Mouse (Mus musculus): ENCODE measurements at regions not wholly inside any gene's neighbourhood (a gene's known extent, or its start where the extent isn't known, plus 50 kb on each side); places are given as distances from the start of the nearest gene placed in this dataset. TPM values are rescaled to one million over a fixed set of nuclear protein-coding genes. Genes with fewer than 3 reads are reported as not detected.

- no peak overlapping the region for H3K9ac ChIP-seq
- H3K4me3 ChIP-seq (replicated peaks): no peak overlapping the region
- no peak overlapping the region for H3K4me2 ChIP-seq
- H3K9me3 ChIP-seq: no peaks in the 10 kb centered on the region
- no peaks in the 10 kb centered on the region for H3K36me3 ChIP-seq
- H3K4me1 ChIP-seq: no peaks in the 10 kb centered on the region
- no peak overlapping the region for H3K27ac ChIP-seq
- no peaks in the 10 kb centered on the region for H3K27me3 ChIP-seq (replicated peaks)
- 71% methylated on average over 4 of the region's 4 CpGs for WGBS
- ATAC-seq (ENCODE audit: insufficient read depth, low FRiP score, low read depth): no peak
Measured at GRCm38 (mm10) chr4:152628111-152628510, 150.4 kb upstream of the Kcnab2 start.

- Histone ChIP-seq H3K4me2 (peak overlapping the region; percentile 4; the same call in 1 of the 2 replicates), H3K4me1 (no peaks in the 10 kb centered on the region), H3K4me3 (replicated peaks) (no peak overlapping the region), H3K36me3 (no peaks in the 10 kb centered on the region), H3K9me3 (no peaks in the 10 kb centered on the region), H3K27me3 (replicated peaks) (0 out of 2 replicates have a peak, but pooled peaks cover 5% of the 10 kb centered on the region), H3K27ac (no peak overlapping the region), H3K9ac (no peak overlapping the region)
- 6% methylated on average over 22 of the region's 22 CpGs for WGBS
- ATAC-seq (ENCODE audit: insufficient read depth, low FRiP score, low read depth): peak; percentile 71; the same call in 1 of the 2 replicates
Measured at GRCm38 (mm10) chr4:152625032-152626003, 147.6 kb upstream of the Kcnab2 start.

- H3K27ac ChIP-seq: no peak overlapping the region
- no peaks in the 10 kb centered on the region for H3K9me3 ChIP-seq
- WGBS: 66% methylated on average over 9 of the region's 9 CpGs
- no peak overlapping the region for H3K4me3 ChIP-seq (replicated peaks)
- H3K4me2 ChIP-seq: no peak overlapping the region
- ATAC-seq (ENCODE audit: insufficient read depth, low FRiP score, low read depth): no peak
- no peak overlapping the region for H3K9ac ChIP-seq
- no peaks in the 10 kb centered on the region for H3K36me3 ChIP-seq
- 0 out of 2 replicates have a peak, but pooled peaks cover 5% of the 10 kb centered on the region for H3K27me3 ChIP-seq (replicated peaks)
- no peaks in the 10 kb centered on the region for H3K4me1 ChIP-seq
Measured at GRCm38 (mm10) chr4:152622022-152622777, 144.5 kb upstream of the Kcnab2 start.

- Histone ChIP-seq H3K4me2 (no peak overlapping the region), H3K27ac (no peak overlapping the region), H3K27me3 (replicated peaks) (0 out of 2 replicates have a peak, but pooled peaks cover under 1% of the 10 kb centered on the region), H3K4me1 (no peaks in the 10 kb centered on the region), H3K36me3 (no peaks in the 10 kb centered on the region), H3K9me3 (no peaks in the 10 kb centered on the region), H3K9ac (no peak overlapping the region), H3K4me3 (replicated peaks) (no peak overlapping the region)
- 24% methylated on average over 3 of the region's 3 CpGs for WGBS
- no peak; the same call in 1 of the 2 replicates for ATAC-seq (ENCODE audit: insufficient read depth, low FRiP score, low read depth)
Measured at GRCm38 (mm10) chr4:152617636-152618035, 140.0 kb upstream of the Kcnab2 start.

- no peak overlapping the region for H3K4me2 ChIP-seq
- no peak for ATAC-seq (ENCODE audit: insufficient read depth, low FRiP score, low read depth)
- no peaks in the 10 kb centered on the region for H3K4me1 ChIP-seq
- H3K4me3 ChIP-seq (replicated peaks): no peak overlapping the region
- H3K27me3 ChIP-seq (replicated peaks): no peaks in the 10 kb centered on the region
- H3K27ac ChIP-seq: no peak overlapping the region
- WGBS: 89% methylated on average over 2 of the region's 2 CpGs
- H3K9ac ChIP-seq: no peak overlapping the region
- H3K9me3 ChIP-seq: no peaks in the 10 kb centered on the region
- no peaks in the 10 kb centered on the region for H3K36me3 ChIP-seq
Measured at GRCm38 (mm10) chr4:152615155-152615554, 137.5 kb upstream of the Kcnab2 start.

- ATAC-seq (ENCODE audit: insufficient read depth, low FRiP score, low read depth): no peak
- 81% methylated on average over 13 of the region's 13 CpGs for WGBS
- no peaks in the 10 kb centered on the region for H3K9me3 ChIP-seq
- H3K27ac ChIP-seq: no peak overlapping the region
- H3K4me1 ChIP-seq: no peaks in the 10 kb centered on the region
- no peak overlapping the region for H3K4me3 ChIP-seq (replicated peaks)
- no peaks in the 10 kb centered on the region for H3K27me3 ChIP-seq (replicated peaks)
- no peaks in the 10 kb centered on the region for H3K36me3 ChIP-seq
- no peak overlapping the region for H3K4me2 ChIP-seq
- no peak overlapping the region for H3K9ac ChIP-seq
Measured at GRCm38 (mm10) chr4:152614356-152615100, 136.9 kb upstream of the Kcnab2 start.

Small RNA genes in the stretch of these regions (microRNA-seq; reads per million reads assigned to microRNA genes)
- not detected for gene Gm25779
